In the genomic region with DNA sequence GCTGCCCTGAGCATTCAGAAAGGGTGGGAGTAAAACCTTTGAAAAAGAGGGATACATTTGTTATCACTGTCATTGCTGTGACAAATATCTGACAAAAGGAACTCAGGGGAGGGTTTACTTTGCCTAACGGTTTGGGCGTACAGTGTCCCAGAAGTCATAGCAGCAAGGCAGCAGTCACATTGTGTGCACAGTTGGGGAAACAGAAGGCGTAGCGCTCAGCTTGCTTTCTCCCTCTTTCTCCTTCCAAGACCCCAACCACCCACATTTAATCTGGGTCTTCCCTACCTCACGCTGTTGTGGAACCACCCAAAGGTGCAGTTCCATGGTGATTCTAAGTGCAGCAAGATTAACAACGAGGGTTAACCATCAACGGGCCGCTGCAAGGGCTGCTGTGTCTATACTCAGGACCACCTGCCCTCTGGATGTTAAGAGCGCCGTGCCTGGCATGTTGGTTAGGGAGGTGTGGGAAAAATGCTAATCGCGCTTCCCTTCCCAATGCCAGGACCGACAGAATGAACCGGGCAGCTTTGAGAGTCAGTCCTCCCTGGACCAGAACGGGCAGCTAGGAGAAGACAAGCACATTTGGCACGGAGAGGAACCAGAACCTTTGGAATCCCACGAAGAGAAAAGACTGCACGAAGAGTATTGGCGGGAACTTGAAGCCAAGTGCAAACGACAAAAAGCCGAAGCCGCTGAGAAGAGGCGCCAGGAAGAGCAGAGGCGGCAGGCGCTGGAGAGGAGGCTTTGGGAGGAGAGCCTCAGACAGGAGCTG, we compare ENCODE assay signal across 10 mouse cellular contexts. TPM values are rescaled to one million over a fixed set of nuclear protein-coding genes. Genes with fewer than 3 reads are reported as not detected.
DNase-seq lines count a peak whose midpoint lies in the region; ATAC-seq and TF ChIP-seq lines count a peak whose summit lies in the region.
"Had no signal": no experiment of that assay in that cellular context is flagged by ENCODE, and none has a peak within 500 bp of the region (broad histone marks: within the 10 kb centered on the region; RNA-seq: fewer than 3 reads in every experiment).

No protein-coding gene starts in this region.

- TF ChIP-seq CTCF in brain, embryonic 14.5 days (IDR thresholded peaks at IDR 0.05; ENCODE audit: borderline replicate concordance, extremely low read depth, insufficient read depth, insufficient read length): no peak

- no peaks in the 10 kb centered on the region for H3K9me3 ChIP-seq in heart, embryonic 15.5 days (replicated peaks)
- no peaks in the 10 kb centered on the region for H3K9me3 ChIP-seq in hindbrain, embryonic 16.5 days (ENCODE audit: control insufficient read depth, low read length)
- H3K9me3 ChIP-seq in midbrain, embryonic 14.5 days (ENCODE audit: control insufficient read depth, low read length): no peaks in the 10 kb centered on the region

- H3K9ac ChIP-seq in heart, embryonic 15.5 days: peak overlapping the region; percentile 64
- H3K9ac ChIP-seq in hindbrain, embryonic 16.5 days (ENCODE audit: low read depth, low read length): no peak overlapping the region; the same call in 1 of the 2 replicates
- H3K9ac ChIP-seq in midbrain, embryonic 14.5 days (replicated peaks; ENCODE audit: low read length): no peak overlapping the region

- TF ChIP-seq POLR2A in brain, embryonic 14.5 days (IDR thresholded peaks at IDR 0.05; ENCODE audit: borderline replicate concordance, extremely low read depth, insufficient read depth, insufficient read length, poor library complexity, severe bottlenecking): no peak

- H3K27ac ChIP-seq in heart, embryonic 15.5 days: 0 out of 2 replicates have a peak overlapping the region, but pooled peaks have one; percentile 2
- H3K27ac ChIP-seq in hindbrain, embryonic 16.5 days (ENCODE audit: low read depth, low read length): no peak overlapping the region
- no peak overlapping the region for H3K27ac ChIP-seq in midbrain, embryonic 14.5 days (replicated peaks; ENCODE audit: low read depth, low read length)

- H3K4me2 ChIP-seq in heart, embryonic 15.5 days: peak overlapping the region; percentile 98
- peak overlapping the region; percentile 52 for H3K4me2 ChIP-seq in hindbrain, embryonic 16.5 days (ENCODE audit: low read length)
- H3K4me2 ChIP-seq in midbrain, embryonic 14.5 days (ENCODE audit: low read length): peak overlapping the region; percentile 36; the same call in 1 of the 2 replicates

- peaks cover 20% of the 10 kb centered on the region for H3K27me3 ChIP-seq in heart, embryonic 15.5 days
- no peaks in the 10 kb centered on the region for H3K27me3 ChIP-seq in hindbrain, embryonic 16.5 days (replicated peaks; ENCODE audit: control insufficient read depth, insufficient read depth, low read length)
- peaks cover 23% of the 10 kb centered on the region for H3K27me3 ChIP-seq in midbrain, embryonic 14.5 days (ENCODE audit: control insufficient read depth, insufficient read depth, low read length)

- ATAC-seq in heart, embryonic 15.5 days (replicated peaks; ENCODE audit: insufficient number of reproducible peaks, insufficient read depth, low FRiP score, low read depth): no peak
- peak; percentile 46; the same call in 1 of the 2 replicates for ATAC-seq in hindbrain, embryonic 16.5 days
- no peak for ATAC-seq in midbrain, embryonic 14.5 days (ENCODE audit: low FRiP score, low TSS enrichment)

- peak overlapping the region; percentile 65 for H3K4me3 ChIP-seq in heart, embryonic 15.5 days
- peak overlapping the region; percentile 23; the same call in 1 of the 2 replicates for H3K4me3 ChIP-seq in hindbrain, embryonic 16.5 days (ENCODE audit: low read length)
- H3K4me3 ChIP-seq in midbrain, embryonic 14.5 days (replicated peaks; ENCODE audit: low read depth, low read length): no peak overlapping the region
- H3K4me3 ChIP-seq: myocyte had no signal

- H3K4me1 ChIP-seq in heart, embryonic 15.5 days (replicated peaks): peaks cover 48% of the 10 kb centered on the region
- peaks cover 3% of the 10 kb centered on the region; the same call in 1 of the 2 replicates for H3K4me1 ChIP-seq in hindbrain, embryonic 16.5 days (ENCODE audit: control insufficient read depth, insufficient read depth, low read depth, low read length)
- 0 out of 2 replicates have a peak, but pooled peaks cover 4% of the 10 kb centered on the region for H3K4me1 ChIP-seq in midbrain, embryonic 14.5 days (ENCODE audit: control insufficient read depth, insufficient read depth, low read length)

- H3K36me3 ChIP-seq in heart, embryonic 15.5 days: no peaks in the 10 kb centered on the region
- H3K36me3 ChIP-seq in hindbrain, embryonic 16.5 days (ENCODE audit: control insufficient read depth, insufficient read depth, low read length): peaks cover 15% of the 10 kb centered on the region
- peaks cover 55% of the 10 kb centered on the region for H3K36me3 ChIP-seq in midbrain, embryonic 14.5 days (ENCODE audit: control insufficient read depth, insufficient read depth, low read length)

- DNase-seq in heart, postnatal 4 days: no peak
- DNase-seq in brain, embryonic 14.5 days (ENCODE audit: low read depth): peak; percentile 54
- peak; percentile 47 for DNase-seq in midbrain, embryonic 14.5 days
- DNase-seq in urinary bladder, postnatal 14 days (ENCODE audit: low spot score): no peak
- no peak for DNase-seq in c-Kit-positive CD71-positive TER-119-positive erythroid progenitor cells, embryonic 14.5 days (ENCODE audit: low spot score)
- DNase-seq in gastrocnemius, adult 18-20 months (ENCODE audit: low spot score): no peak
- DNase-seq: kidney, postnatal 36 days had no signal

- WGBS in heart, embryonic 15.5 days: 17% methylated on average over 25 of the region's 25 CpGs
- 27% methylated on average over 25 of the region's 25 CpGs for WGBS in hindbrain, embryonic 16.5 days
- WGBS in midbrain, embryonic 14.5 days: 24% methylated on average over 25 of the region's 25 CpGs

RNA-seq across cellular contexts. Expression of a gene that starts 49.3 kb away (rescaled TPM):
- 13.9 and 14.1 TPM in 2 replicates for polyA plus RNA-seq in heart, embryonic 15.5 days (2015; fragmentation: Nextera tagmentation; extraction: Ambion mirVana)
- 10 to 100 TPM; 10.2 to 11.3 TPM for total RNA-seq in heart, postnatal 4 days (2021)
- 27.9 and 29.5 TPM in 2 replicates for polyA plus RNA-seq in brain, embryonic 14.5 days (2012; rRNA removed)
- 14.0 and 16.9 TPM in 2 replicates for polyA plus RNA-seq in hindbrain, embryonic 16.5 days (2015; fragmentation: Nextera tagmentation; extraction: Ambion mirVana)
- polyA plus RNA-seq in midbrain, embryonic 14.5 days (2014; fragmentation: Nextera tagmentation; extraction: Ambion mirVana): 16.2 and 19.5 TPM in 2 replicates
- total RNA-seq in gastrocnemius, adult 18-20 months (2021): 10 to 100 TPM; 10.6 to 12.1 TPM

Comparison
In these comparisons a context has a peak if more than half of its experiments do, and no peak if none do; other contexts are left out.
1. H3K4me2 ChIP-seq: peak in every context shown above with its lines; median percentile 98 in heart, embryonic 15.5 days; 52 in hindbrain, embryonic 16.5 days; 36 in midbrain, embryonic 14.5 days.
2. DNase-seq: peak in brain, embryonic 14.5 days (single experiment) and midbrain, embryonic 14.5 days (single experiment); none in heart, postnatal 4 days (single experiment), urinary bladder, postnatal 14 days (single experiment), c-Kit-positive CD71-positive TER-119-positive erythroid progenitor cells, embryonic 14.5 days (single experiment) and gastrocnemius, adult 18-20 months (single experiment).